Mouse (Mus musculus) ES-E14 (cell line): ENCODE results near the gene Mthfd2.

Source experiments
- HCFC1 ChIP-seq: IDR thresholded peaks from 2 replicates; pipeline ENCODE4 v1.6.1; 2012; ENCODE audit warnings: low read length, inconsistent platforms, borderline replicate concordance; ENCODE audit not compliant: insufficient read depth
- MAFK ChIP-seq: IDR thresholded peaks from 2 replicates; pipeline ENCODE4 v1.6.1; 2014; ENCODE audit warnings: mild to moderate bottlenecking, low read depth, low read length, inconsistent platforms; ENCODE audit not compliant: insufficient read depth
- ZC3H11A ChIP-seq: IDR thresholded peaks from 2 replicates; pipeline ENCODE4 v1.6.1; 2012; ENCODE audit warnings: low read depth, mild to moderate bottlenecking, inconsistent platforms, low read length, borderline replicate concordance

GRCm38 (mm10) chr6:83273733-83274132, 52.0 kb downstream of the Mthfd2 start:
- TF ChIP-seq HCFC1: no peak
- TF ChIP-seq MAFK: no peak
- no peak for TF ChIP-seq ZC3H11A
